Mouse (Mus musculus) induced T-regulatory cell, adult 2 months (primary cell): ENCODE measurements at regions not wholly inside any gene's neighbourhood (a gene's known extent, or its start where the extent isn't known, plus 50 kb on each side); places are given as distances from the start of the nearest gene placed in this dataset.

Experiments
- DNase-seq: peaks from one replicate; pipeline ENCODE4 v3.0.0-alpha.2; 2012; ENCODE audit warnings: low read depth

GRCm38 (mm10) chr9:69705942-69706341 lies 54.8 kb downstream of the Foxb1 start:
- no peak for DNase-seq

- no peak for DNase-seq
Observed at GRCm38 (mm10) chr9:69705071-69705470, 55.7 kb downstream of the Foxb1 start.

- DNase-seq: no peak
Observed at GRCm38 (mm10) chr9:69703731-69704130, 57.0 kb downstream of the Foxb1 start.

- DNase-seq: peak; percentile 12
Observed at GRCm38 (mm10) chr9:69702156-69702928, 58.4 kb downstream of the Foxb1 start.

- DNase-seq: no peak
Observed at GRCm38 (mm10) chr9:69700696-69701095, 60.0 kb downstream of the Foxb1 start.

- DNase-seq: no peak
Observed at GRCm38 (mm10) chr9:69691756-69692155, 69.0 kb downstream of the Foxb1 start.

- DNase-seq: no peak
Observed at GRCm38 (mm10) chr9:69687349-69688123, 73.2 kb downstream of the Foxb1 start.

GRCm38 (mm10) chr9:69686766-69687165 lies 74.0 kb downstream of the Foxb1 start:
- no peak for DNase-seq

- DNase-seq: no peak
Observed at GRCm38 (mm10) chr9:69685630-69686029, 75.1 kb downstream of the Foxb1 start.

- no peak for DNase-seq
Observed at GRCm38 (mm10) chr9:69681372-69682213, 79.1 kb downstream of the Foxb1 start.

- DNase-seq: no peak
Observed at GRCm38 (mm10) chr9:69678634-69679033, 82.1 kb downstream of the Foxb1 start.

- DNase-seq: no peak
Observed at GRCm38 (mm10) chr9:69673463-69674105, 87.2 kb downstream of the Foxb1 start.

- DNase-seq: no peak
Observed at GRCm38 (mm10) chr9:69672657-69673462, 87.9 kb downstream of the Foxb1 start.

- DNase-seq: no peak
Observed at GRCm38 (mm10) chr9:69671199-69671598, 89.5 kb downstream of the Foxb1 start.

- no peak for DNase-seq
Observed at GRCm38 (mm10) chr9:69670551-69671044, 90.1 kb downstream of the Foxb1 start.

GRCm38 (mm10) chr9:69669611-69670550 lies 90.9 kb downstream of the Foxb1 start:
- no peak for DNase-seq

- peak; percentile 21 for DNase-seq
Observed at GRCm38 (mm10) chr9:69668475-69669090, 92.2 kb downstream of the Foxb1 start.

GRCm38 (mm10) chr9:69667064-69667533 lies 93.6 kb downstream of the Foxb1 start:
- no peak for DNase-seq

- DNase-seq: no peak
Observed at GRCm38 (mm10) chr9:69664201-69664600, 96.5 kb downstream of the Foxb1 start.
